Mouse (Mus musculus) forebrain, embryonic 11.5 days (tissue): Measurements from ENCODE around the gene Slc35b1. TPM values are rescaled to one million over a fixed set of nuclear protein-coding genes. Genes with fewer than 3 reads are reported as not detected.

Experiments used
- ATAC-seq: fragments of 200-750 bp; cut with Nextera tagmentation; replicated peaks from 2 replicates; pipeline ENCODE4 v1.8.0; 2017; ENCODE audit warnings: moderate TSS enrichment; ENCODE audit not compliant: low FRiP score
- DNase-seq: peaks from one replicate; pipeline ENCODE4 v3.0.0-alpha.2; 2017; ENCODE audit warnings: low spot score
- H3K27ac ChIP-seq: fragments of 300-500 bp; sonication (generic); 2 replicates; pipeline ENCODE4 v1.5.1; 2014; ENCODE audit warnings: low read depth, low read length
- H3K27me3 ChIP-seq: fragments of 300-500 bp; sonication (generic); 2 replicates; pipeline ENCODE4 v1.6.1; 2014; ENCODE audit warnings: mild to moderate bottlenecking, low read length, mixed read lengths; ENCODE audit not compliant: control insufficient read depth, insufficient read depth
- H3K36me3 ChIP-seq: fragments of 300-500 bp; sonication (generic); 2 replicates; pipeline ENCODE4 v1.6.1; 2014; ENCODE audit warnings: mild to moderate bottlenecking, low read length, moderate library complexity, mixed read lengths; ENCODE audit not compliant: control insufficient read depth, insufficient read depth
- H3K4me1 ChIP-seq: fragments of 300-500 bp; sonication (generic); replicated peaks from 2 replicates; pipeline ENCODE4 v1.6.1; 2014; ENCODE audit warnings: low read length, mixed read lengths; ENCODE audit not compliant: control insufficient read depth, insufficient read depth
- H3K4me2 ChIP-seq: fragments of 300-500 bp; sonication (generic); 2 replicates; pipeline ENCODE4 v1.6.1; 2014; ENCODE audit warnings: low read depth, mild to moderate bottlenecking, low read length, moderate library complexity, mixed read lengths; ENCODE audit not compliant: severe bottlenecking
- H3K4me3 ChIP-seq: fragments of 300-500 bp; sonication (generic); 2 replicates; pipeline ENCODE4 v1.5.1; 2014; ENCODE audit warnings: low read depth, low read length
- H3K9ac ChIP-seq: fragments of 300-500 bp; sonication (generic); 2 replicates; pipeline ENCODE4 v1.6.1; 2014; ENCODE audit warnings: low read length
- H3K9me3 ChIP-seq: fragments of 300-500 bp; sonication (generic); 2 replicates; pipeline ENCODE4 v1.6.1; 2016; ENCODE audit warnings: low read length, mixed read lengths; ENCODE audit not compliant: control insufficient read depth
- WGBS: fragments of 180-500 bp; shearing (Covaris S2); extraction: QIAGEN DNeasy Blood & Tissue Kit; methylation state at CpG from one replicate; pipeline ENCODE4 v1.1.7; 2014; 5-methylcytosine and 5-hydroxymethylcytosine counted together
- polyA plus RNA-seq: library from polyadenylated mRNA; unstranded; fragments of >200 nt; fragmentation: Nextera tagmentation; extraction: Ambion mirVana; gene quantifications from 2 replicates; pipeline ENCODE4 v1.2.1, GENCODE M21; 2014

Slc35b1 gene
- polyA plus RNA-seq, 1 experiment from 2014 or later: 116 TPM

DNA sequence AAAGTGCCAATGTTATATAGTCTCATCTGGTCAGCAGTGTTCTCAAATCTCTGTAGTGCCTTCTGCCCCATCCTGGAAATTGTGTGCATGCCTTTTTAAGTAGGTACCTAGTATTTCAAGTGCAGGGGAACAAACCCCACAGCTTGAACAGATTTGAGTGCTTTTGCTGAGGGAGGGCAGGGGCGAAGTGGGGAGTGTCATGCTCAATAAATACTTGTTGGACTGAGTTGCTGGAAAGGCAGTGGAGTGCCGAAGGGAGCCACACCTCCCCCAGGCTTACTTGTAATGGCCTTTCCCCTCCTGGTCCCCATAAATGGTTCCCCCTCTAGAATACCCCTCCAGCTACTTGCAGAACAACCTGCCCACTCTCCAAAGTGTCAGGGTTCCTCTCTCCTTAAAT lies 40.3 kb upstream of the Slc35b1 start:
- Histone ChIP-seq H3K4me3 (no peak overlapping the region), H3K9ac (no peak overlapping the region), H3K36me3 (no peaks in the 10 kb centered on the region), H3K9me3 (no peaks in the 10 kb centered on the region), H3K4me1 (no peaks in the 10 kb centered on the region), H3K4me2 (no peak overlapping the region), H3K27me3 (no peaks in the 10 kb centered on the region), H3K27ac (no peak overlapping the region)
- no peak for DNase-seq
- 74% methylated on average over 2 of the region's 2 CpGs for WGBS
- no peak for ATAC-seq

DNA sequence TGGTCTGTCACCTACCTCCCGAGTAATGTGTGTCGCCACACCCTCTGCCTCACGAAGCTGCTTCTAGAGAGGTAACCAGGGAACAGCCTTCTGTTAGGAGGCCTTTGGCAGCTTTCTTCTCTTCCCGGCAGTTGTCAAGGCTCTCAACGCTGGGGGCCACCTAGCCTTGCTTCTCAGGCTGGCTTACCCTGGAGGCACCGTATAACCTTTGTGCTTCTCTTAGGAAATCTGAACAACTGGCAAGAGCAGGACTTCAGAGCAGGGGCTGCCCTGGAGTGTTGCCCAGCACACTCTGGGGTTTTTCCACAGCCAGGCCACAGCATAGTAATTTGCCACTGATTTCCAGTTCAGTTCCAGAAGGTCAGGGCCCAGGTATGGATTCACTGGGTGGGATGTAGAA lies 34.2 kb upstream of the Slc35b1 start:
- Histone ChIP-seq H3K9ac (no peak overlapping the region), H3K27ac (no peak overlapping the region), H3K4me1 (no peaks in the 10 kb centered on the region), H3K36me3 (no peaks in the 10 kb centered on the region), H3K4me3 (no peak overlapping the region), H3K4me2 (no peak overlapping the region), H3K9me3 (no peaks in the 10 kb centered on the region), H3K27me3 (no peaks in the 10 kb centered on the region)
- ATAC-seq: no peak
- 84% methylated on average over 6 of the region's 6 CpGs for WGBS
- DNase-seq: no peak

DNA sequence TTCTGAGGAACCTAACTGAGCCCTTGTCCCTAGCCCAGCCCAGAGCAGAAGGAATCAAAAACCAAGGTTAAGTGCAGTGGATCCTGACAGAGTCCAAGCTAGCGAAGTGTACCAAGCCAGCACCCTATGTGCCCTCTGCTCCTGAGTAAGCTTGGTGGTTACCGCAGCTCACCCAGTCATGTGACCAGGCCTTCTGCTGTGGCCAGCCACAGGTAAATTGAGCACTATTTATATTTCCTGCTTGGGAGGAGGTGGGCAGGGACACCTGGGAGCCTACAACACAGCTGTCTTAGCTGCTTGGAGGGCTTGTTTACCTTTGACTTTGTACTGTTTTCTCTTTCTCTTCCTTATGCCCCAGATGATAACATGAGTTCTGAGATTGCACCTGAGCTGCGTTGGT lies 33.5 kb upstream of the Slc35b1 start:
- Histone ChIP-seq H3K4me1 (no peaks in the 10 kb centered on the region), H3K4me3 (no peak overlapping the region), H3K9ac (no peak overlapping the region), H3K27ac (no peak overlapping the region), H3K9me3 (no peaks in the 10 kb centered on the region), H3K27me3 (no peaks in the 10 kb centered on the region), H3K4me2 (no peak overlapping the region), H3K36me3 (no peaks in the 10 kb centered on the region)
- DNase-seq: no peak
- WGBS: 100% methylated on average over 3 of the region's 3 CpGs
- no peak for ATAC-seq

DNA sequence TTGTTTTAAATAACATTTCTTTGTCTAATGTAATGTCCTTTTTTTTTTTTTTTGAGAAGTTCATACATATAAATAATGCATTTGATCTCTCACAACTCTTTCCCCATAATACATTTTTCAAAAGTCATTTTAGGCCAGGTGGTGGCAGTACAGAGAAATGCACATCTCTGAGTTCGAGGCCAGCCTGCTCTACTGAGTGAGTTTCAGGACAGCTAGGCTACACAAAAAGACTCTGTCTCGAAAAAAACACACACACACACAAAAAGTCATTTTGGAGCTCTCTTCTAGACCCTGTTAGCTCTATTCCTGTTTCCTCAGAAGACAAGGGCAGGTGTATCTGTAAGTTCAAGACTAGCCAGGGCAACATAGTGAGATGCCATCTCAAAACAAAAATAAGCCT lies 31.8 kb upstream of the Slc35b1 start:
- DNase-seq (no peak), ATAC-seq (no peak)
- H3K4me2 ChIP-seq: no peak overlapping the region
- H3K9me3 ChIP-seq: no peaks in the 10 kb centered on the region
- H3K4me1 ChIP-seq: no peaks in the 10 kb centered on the region
- 90% methylated on average over 2 of the region's 2 CpGs for WGBS
- H3K4me3 ChIP-seq: no peak overlapping the region
- H3K9ac ChIP-seq: no peak overlapping the region
- no peak overlapping the region for H3K27ac ChIP-seq
- H3K36me3 ChIP-seq: no peaks in the 10 kb centered on the region
- H3K27me3 ChIP-seq: no peaks in the 10 kb centered on the region

DNA sequence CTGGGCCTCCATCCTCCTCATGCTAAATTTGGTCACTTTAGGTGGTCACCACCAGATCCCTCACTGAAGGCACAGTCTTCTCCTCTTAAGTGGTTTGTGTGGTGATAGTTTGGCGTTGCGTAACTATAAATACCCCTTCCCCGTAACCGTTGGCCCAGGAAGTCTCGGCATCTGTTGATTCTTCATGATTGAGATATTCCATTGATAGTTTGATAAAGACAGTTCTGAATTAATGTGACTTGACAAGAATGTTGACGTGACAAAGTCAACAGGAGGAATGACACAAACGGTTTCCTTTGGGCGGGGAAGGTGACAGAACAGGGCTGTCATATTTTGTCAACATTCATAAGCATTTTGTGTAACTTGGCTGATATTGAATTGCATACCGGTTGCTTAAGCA lies 31.3 kb upstream of the Slc35b1 start:
- H3K9me3 ChIP-seq: no peaks in the 10 kb centered on the region
- H3K27me3 ChIP-seq: no peaks in the 10 kb centered on the region
- no peak overlapping the region for H3K9ac ChIP-seq
- no peak overlapping the region for H3K4me3 ChIP-seq
- H3K27ac ChIP-seq: no peak overlapping the region
- H3K4me1 ChIP-seq: no peaks in the 10 kb centered on the region
- DNase-seq: no peak
- no peak overlapping the region for H3K4me2 ChIP-seq
- 94% methylated on average over 9 of the region's 9 CpGs for WGBS
- no peaks in the 10 kb centered on the region for H3K36me3 ChIP-seq
- ATAC-seq: no peak

DNA sequence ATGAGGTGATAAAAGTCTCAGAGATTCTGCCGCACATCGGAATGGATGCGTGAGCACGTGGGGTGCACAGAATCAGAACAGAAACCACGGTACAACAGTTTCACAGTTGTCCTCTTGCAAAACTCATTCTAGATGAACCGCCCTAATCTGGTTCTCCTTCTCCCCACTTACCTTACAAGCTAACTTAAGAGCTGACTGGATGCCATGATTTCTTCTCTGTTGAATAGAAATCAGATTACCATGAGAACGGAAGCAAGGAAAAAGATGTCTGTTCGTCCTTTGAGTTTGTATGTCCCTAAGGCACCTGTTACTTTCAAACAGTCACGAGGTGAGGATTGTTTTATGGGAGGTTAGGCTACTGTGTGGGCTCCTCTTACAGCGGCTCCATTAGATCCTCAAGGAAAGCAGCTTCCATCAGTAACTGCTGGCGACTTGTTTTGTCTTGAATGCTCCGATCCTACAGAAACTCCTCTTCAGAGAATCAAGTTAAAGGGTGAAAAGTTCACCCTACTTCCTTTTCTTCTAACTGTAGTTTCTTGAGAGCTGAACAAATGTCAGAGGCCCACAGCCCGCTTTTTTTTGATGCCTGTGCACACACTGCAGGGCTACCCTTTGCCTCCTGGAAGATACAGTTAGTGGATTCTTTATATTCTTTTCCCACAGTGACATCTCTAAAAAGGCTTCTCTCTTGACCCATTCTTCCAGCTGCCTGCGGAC lies 30.1 kb upstream of the Slc35b1 start:
- ATAC-seq (no peak), DNase-seq (no peak)
- Histone ChIP-seq H3K9me3 (no peaks in the 10 kb centered on the region), H3K36me3 (no peaks in the 10 kb centered on the region), H3K9ac (no peak overlapping the region), H3K4me2 (no peak overlapping the region), H3K27ac (no peak overlapping the region), H3K4me1 (no peaks in the 10 kb centered on the region), H3K27me3 (no peaks in the 10 kb centered on the region), H3K4me3 (no peak overlapping the region)
- 92% methylated on average over 14 of the region's 14 CpGs for WGBS

DNA sequence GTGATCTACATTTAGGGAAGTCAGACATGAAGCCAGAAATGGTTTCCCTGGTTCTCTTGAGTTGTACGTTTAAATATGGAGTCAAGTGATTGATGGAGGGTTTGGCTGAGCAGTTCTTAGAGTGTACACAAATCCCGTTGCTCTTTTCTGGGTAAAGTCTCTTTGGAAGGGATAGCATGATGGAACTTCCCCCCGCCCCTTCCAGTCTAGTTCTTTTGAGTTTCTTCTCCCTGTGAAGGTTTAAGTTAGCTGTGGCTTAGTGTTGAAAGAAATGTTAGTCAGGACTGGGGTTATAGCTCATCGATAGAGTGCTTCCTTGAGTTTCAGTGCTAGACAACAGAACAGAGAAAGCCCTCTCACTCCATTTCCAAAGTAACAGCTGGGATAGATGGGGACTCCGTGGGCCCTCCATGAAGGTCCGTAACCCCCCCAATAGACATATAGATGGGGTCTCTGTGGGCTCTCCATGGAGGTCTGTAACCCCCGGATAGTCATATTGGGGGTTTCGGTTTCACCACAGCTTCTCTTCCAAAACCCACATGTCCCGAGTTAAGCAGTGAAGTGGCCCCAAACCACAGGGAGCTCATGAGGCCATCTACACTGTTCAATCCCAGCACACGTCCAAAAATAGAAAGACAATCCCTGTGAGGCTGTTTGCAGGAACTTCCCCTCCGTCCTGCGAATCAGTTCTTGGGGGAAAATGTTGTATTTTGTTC lies 29.4 kb upstream of the Slc35b1 start:
- Histone ChIP-seq H3K27ac (no peak overlapping the region), H3K4me2 (no peak overlapping the region), H3K36me3 (no peaks in the 10 kb centered on the region), H3K9ac (no peak overlapping the region), H3K27me3 (no peaks in the 10 kb centered on the region), H3K4me1 (no peaks in the 10 kb centered on the region), H3K4me3 (no peak overlapping the region), H3K9me3 (no peaks in the 10 kb centered on the region)
- ATAC-seq (no peak), DNase-seq (no peak)
- WGBS: 89% methylated on average over 12 of the region's 12 CpGs

DNA sequence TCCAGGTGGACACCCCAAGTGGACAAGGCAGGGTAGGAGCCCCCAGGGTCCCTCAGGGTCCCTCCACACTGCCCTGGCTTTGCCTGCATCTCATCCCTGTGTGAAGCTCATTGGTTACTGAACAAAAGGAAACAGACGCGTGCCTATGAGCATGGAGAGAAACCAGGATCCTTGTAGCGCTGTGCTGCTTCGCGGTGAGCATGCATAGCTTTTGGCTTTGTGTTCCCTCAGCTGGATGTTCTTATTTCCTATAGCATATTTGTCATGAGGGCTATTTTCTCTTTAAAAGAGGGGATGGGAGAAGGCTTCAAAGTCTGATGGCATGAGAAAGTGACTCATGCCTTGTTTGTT lies 28.9 kb upstream of the Slc35b1 start:
- H3K27ac ChIP-seq: no peak overlapping the region; the same call in 1 of the 2 replicates
- no peaks in the 10 kb centered on the region for H3K27me3 ChIP-seq
- no peak overlapping the region for H3K4me2 ChIP-seq
- ATAC-seq: no peak
- H3K4me3 ChIP-seq: no peak overlapping the region
- 90% methylated on average over 5 of the region's 5 CpGs for WGBS
- DNase-seq: no peak
- H3K36me3 ChIP-seq: no peaks in the 10 kb centered on the region
- H3K9ac ChIP-seq: no peak overlapping the region
- no peaks in the 10 kb centered on the region for H3K9me3 ChIP-seq
- H3K4me1 ChIP-seq: no peaks in the 10 kb centered on the region

DNA sequence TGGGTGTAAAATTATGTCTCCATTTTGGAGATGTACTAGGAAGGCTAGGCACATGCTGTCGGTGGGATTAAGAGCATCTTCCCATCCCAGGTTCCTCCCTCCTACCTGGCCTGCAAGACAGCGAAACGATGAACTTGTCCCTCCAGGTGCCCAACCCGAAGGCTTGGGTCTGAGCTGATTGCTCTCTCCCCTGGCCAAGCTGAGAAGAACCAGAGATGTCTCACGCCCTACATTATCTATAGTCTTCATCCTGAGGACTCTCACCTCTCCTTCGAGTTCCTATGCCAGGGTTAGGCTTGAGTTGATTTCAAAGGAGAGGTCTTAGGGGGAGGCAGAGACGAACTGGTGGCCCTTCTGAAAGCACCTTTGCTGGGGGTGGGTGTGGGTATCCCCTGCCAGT lies 28.5 kb upstream of the Slc35b1 start:
- Histone ChIP-seq H3K4me2 (no peak overlapping the region), H3K27me3 (no peaks in the 10 kb centered on the region), H3K4me1 (no peaks in the 10 kb centered on the region), H3K27ac (no peak overlapping the region; the same call in 1 of the 2 replicates), H3K9ac (no peak overlapping the region), H3K9me3 (no peaks in the 10 kb centered on the region), H3K4me3 (no peak overlapping the region), H3K36me3 (no peaks in the 10 kb centered on the region)
- no peak for DNase-seq
- WGBS: 89% methylated on average over 7 of the region's 7 CpGs
- no peak for ATAC-seq
